Mouse (Mus musculus) hindbrain, embryonic 15.5 days (tissue): ENCODE results near the gene Arhgap45. TPM values are rescaled to one million over a fixed set of nuclear protein-coding genes. Genes with fewer than 3 reads are reported as not detected.
A peak's percentile ranks its signal among the peaks of the same experiment; 100 is the strongest.

Source experiments
- ATAC-seq: fragments of 200-750 bp; cut with Nextera tagmentation; 2 replicates; pipeline ENCODE4 v1.8.0; 2017; ENCODE audit warnings: low read depth, moderate number of reproducible peaks, moderate TSS enrichment; ENCODE audit not compliant: low FRiP score
- H3K27ac ChIP-seq: fragments of 300-500 bp; sonication (generic); replicated peaks from 2 replicates; pipeline ENCODE4 v1.5.1; 2015; ENCODE audit warnings: mild to moderate bottlenecking, inconsistent platforms
- H3K27me3 ChIP-seq: fragments of 300-500 bp; sonication (generic); 2 replicates; pipeline ENCODE4 v1.6.1; 2015; ENCODE audit warnings: control low read depth, inconsistent platforms
- H3K36me3 ChIP-seq: fragments of 300-500 bp; sonication (generic); 2 replicates; pipeline ENCODE4 v1.6.1; 2015; ENCODE audit warnings: control low read depth, inconsistent platforms
- H3K4me1 ChIP-seq: fragments of 300-500 bp; sonication (generic); replicated peaks from 2 replicates; pipeline ENCODE4 v1.6.1; 2015; ENCODE audit warnings: control low read depth, inconsistent platforms
- H3K4me2 ChIP-seq: fragments of 300-500 bp; sonication (generic); 2 replicates; pipeline ENCODE4 v1.6.1; 2015; ENCODE audit warnings: moderate library complexity, mild to moderate bottlenecking, inconsistent platforms
- H3K4me3 ChIP-seq: fragments of 300-500 bp; sonication (generic); 2 replicates; pipeline ENCODE4 v1.5.1; 2015; ENCODE audit warnings: mild to moderate bottlenecking, inconsistent platforms
- H3K9ac ChIP-seq: fragments of 300-500 bp; sonication (generic); 2 replicates; pipeline ENCODE4 v1.6.1; 2015; ENCODE audit warnings: inconsistent platforms
- H3K9me3 ChIP-seq: fragments of 300-500 bp; sonication (generic); 2 replicates; pipeline ENCODE4 v1.6.1; 2016; ENCODE audit warnings: control low read depth, inconsistent platforms
- WGBS: fragments of 180-500 bp; shearing (Covaris S2); methylation state at CpG from one replicate; pipeline ENCODE4 v1.1.7; 2015; 5-methylcytosine and 5-hydroxymethylcytosine counted together
- polyA plus RNA-seq: library from polyadenylated mRNA; unstranded; fragments of >200 nt; fragmentation: Nextera tagmentation; extraction: Ambion mirVana; gene quantifications from 2 replicates; pipeline ENCODE4 v1.2.1, GENCODE M21; 2015

Arhgap45 gene
- polyA plus RNA-seq, 1 experiment from 2014 or later: 2.3 TPM

- H3K27ac ChIP-seq: no peak overlapping the region
- H3K4me2 ChIP-seq: no peak overlapping the region
- no peak for ATAC-seq
- H3K36me3 ChIP-seq: peaks cover 42% of the 10 kb centered on the region
- no peak overlapping the region for H3K9ac ChIP-seq
- no peak overlapping the region for H3K4me3 ChIP-seq
- peaks cover 19% of the 10 kb centered on the region for H3K4me1 ChIP-seq
- 97% methylated on average over 21 of the region's 21 CpGs for WGBS
- no peaks in the 10 kb centered on the region for H3K9me3 ChIP-seq
- H3K27me3 ChIP-seq: no peaks in the 10 kb centered on the region
These were observed 38.4 kb upstream of the Arhgap45 start for GRCm38 (mm10) chr10:79978061-79978460.

- peaks cover 38% of the 10 kb centered on the region for H3K36me3 ChIP-seq
- 94% methylated on average over 22 of the region's 22 CpGs for WGBS
- no peak for ATAC-seq
- no peak overlapping the region for H3K27ac ChIP-seq
- no peak overlapping the region for H3K4me2 ChIP-seq
- no peaks in the 10 kb centered on the region for H3K9me3 ChIP-seq
- peaks cover 25% of the 10 kb centered on the region for H3K4me1 ChIP-seq
- no peak overlapping the region for H3K9ac ChIP-seq
- no peaks in the 10 kb centered on the region for H3K27me3 ChIP-seq
- no peak overlapping the region for H3K4me3 ChIP-seq
These were observed 36.9 kb upstream of the Arhgap45 start for GRCm38 (mm10) chr10:79979401-79980155.

- Histone ChIP-seq H3K4me3 (peak overlapping the region; percentile 56), H3K9ac (peak overlapping the region; percentile 84), H3K27me3 (peaks cover 11% of the 10 kb centered on the region), H3K4me2 (peak overlapping the region; percentile 96), H3K27ac (peak overlapping the region; percentile 93), H3K9me3 (no peaks in the 10 kb centered on the region), H3K36me3 (peaks cover 10% of the 10 kb centered on the region; the same call in 1 of the 2 replicates), H3K4me1 (peaks cover 45% of the 10 kb centered on the region)
- whole genome bisulfite sequencing: 77% methylated on average over 5 of the region's 5 CpGs
- no peak for ATAC-seq
These were observed 33.2 kb upstream of the Arhgap45 start for GRCm38 (mm10) chr10:79983205-79983604.

GRCm38 (mm10) chr10:79983670-79984069, 32.8 kb upstream of the Arhgap45 start:
- H3K9me3 ChIP-seq: no peaks in the 10 kb centered on the region
- peak overlapping the region; percentile 93 for H3K27ac ChIP-seq
- peak overlapping the region; percentile 56 for H3K4me3 ChIP-seq
- H3K9ac ChIP-seq: peak overlapping the region; percentile 84
- H3K4me1 ChIP-seq: peaks cover 50% of the 10 kb centered on the region
- WGBS: 2% methylated on average over 8 of the region's 21 CpGs
- peak overlapping the region; percentile 96 for H3K4me2 ChIP-seq
- H3K36me3 ChIP-seq: peaks cover 6% of the 10 kb centered on the region; the same call in 1 of the 2 replicates
- no peak for ATAC-seq
- H3K27me3 ChIP-seq: peaks cover 16% of the 10 kb centered on the region

- peak within 1 kb of the TSS; percentile 84 for H3K9ac ChIP-seq
- 0% methylated on average over 43 of the region's 49 CpGs for WGBS
- no peaks in the 10 kb centered on the region for H3K9me3 ChIP-seq
- peak; percentile 83 for ATAC-seq
- peak within 1 kb of the TSS; percentile 96 for H3K4me2 ChIP-seq
- peak within 1 kb of the TSS; percentile 93 for H3K27ac ChIP-seq
- peaks cover under 1% of the 10 kb centered on the region; the same call in 1 of the 2 replicates for H3K36me3 ChIP-seq
- peaks cover 22% of the 10 kb centered on the region for H3K27me3 ChIP-seq
- H3K4me3 ChIP-seq: peak within 1 kb of the TSS; percentile 56
- peaks cover 54% of the 10 kb centered on the region for H3K4me1 ChIP-seq
These were observed 32.1 kb upstream of the Arhgap45 start, which contains the start of gene Tmem259 for GRCm38 (mm10) chr10:79984195-79984816. Tmem259 (minus strand) TSS chr10:79984330.

- Histone ChIP-seq H3K9ac (peak overlapping the region; percentile 84), H3K27ac (peak overlapping the region; percentile 93), H3K4me2 (peak overlapping the region; percentile 96), H3K9me3 (no peaks in the 10 kb centered on the region), H3K4me1 (peaks cover 54% of the 10 kb centered on the region), H3K4me3 (peak overlapping the region; percentile 56), H3K27me3 (peaks cover 28% of the 10 kb centered on the region), H3K36me3 (no peaks in the 10 kb centered on the region)
- WGBS: under 1% methylated on average over 22 of the region's 22 CpGs
- ATAC-seq: peak; percentile 94
These were observed 31.6 kb upstream of the Arhgap45 start for GRCm38 (mm10) chr10:79984871-79985270.

GRCm38 (mm10) chr10:79985334-79986231, 30.9 kb upstream of the Arhgap45 start:
- no peak; the same call in 1 of the 2 replicates for ATAC-seq
- peak overlapping the region; percentile 56 for H3K4me3 ChIP-seq
- H3K4me2 ChIP-seq: peak overlapping the region; percentile 96
- peaks cover 31% of the 10 kb centered on the region for H3K27me3 ChIP-seq
- H3K36me3 ChIP-seq: no peaks in the 10 kb centered on the region
- H3K4me1 ChIP-seq: peaks cover 54% of the 10 kb centered on the region
- WGBS: 3% methylated on average over 35 of the region's 35 CpGs
- peak overlapping the region; percentile 64 for H3K9ac ChIP-seq
- H3K27ac ChIP-seq: peak overlapping the region; percentile 93
- no peaks in the 10 kb centered on the region for H3K9me3 ChIP-seq

- Histone ChIP-seq H3K36me3 (no peaks in the 10 kb centered on the region), H3K9ac (peak overlapping the region; percentile 64), H3K4me3 (peak overlapping the region; percentile 56), H3K9me3 (no peaks in the 10 kb centered on the region), H3K27me3 (peaks cover 39% of the 10 kb centered on the region), H3K4me2 (peak overlapping the region; percentile 96), H3K27ac (peak overlapping the region; percentile 93), H3K4me1 (peaks cover 50% of the 10 kb centered on the region)
- ATAC-seq: no peak
- 36% methylated on average over 6 of the region's 6 CpGs for WGBS
These were observed 30.1 kb upstream of the Arhgap45 start for GRCm38 (mm10) chr10:79986232-79986878.

- Histone ChIP-seq H3K9me3 (no peaks in the 10 kb centered on the region), H3K27me3 (peaks cover 39% of the 10 kb centered on the region), H3K36me3 (no peaks in the 10 kb centered on the region), H3K4me2 (peak overlapping the region; percentile 96; the same call in 1 of the 2 replicates), H3K27ac (no peak overlapping the region), H3K4me1 (peaks cover 44% of the 10 kb centered on the region), H3K4me3 (peak overlapping the region; percentile 1; the same call in 1 of the 2 replicates), H3K9ac (no peak overlapping the region)
- 4% methylated on average over 11 of the region's 11 CpGs for WGBS
- no peak for ATAC-seq
These were observed 29.5 kb upstream of the Arhgap45 start for GRCm38 (mm10) chr10:79986963-79987362.

GRCm38 (mm10) chr10:79987771-79988505, 28.5 kb upstream of the Arhgap45 start:
- peak overlapping the region; percentile 47 for H3K9ac ChIP-seq
- WGBS: 10% methylated on average over 27 of the region's 27 CpGs
- peaks cover 39% of the 10 kb centered on the region for H3K27me3 ChIP-seq
- H3K4me3 ChIP-seq: peak overlapping the region; percentile 47
- H3K4me1 ChIP-seq: peaks cover 36% of the 10 kb centered on the region
- ATAC-seq: no peak
- no peaks in the 10 kb centered on the region for H3K36me3 ChIP-seq
- peak overlapping the region; percentile 75 for H3K4me2 ChIP-seq
- no peak overlapping the region for H3K27ac ChIP-seq
- H3K9me3 ChIP-seq: no peaks in the 10 kb centered on the region
